Mouse (Mus musculus) kidney, adult 2 months (tissue): ENCODE measurements at regions not wholly inside any gene's neighbourhood (a gene's known extent, or its start where the extent isn't known, plus 50 kb on each side); places are given as distances from the start of the nearest gene placed in this dataset.

Experiments used
- CTCF ChIP-seq: fragments of 200-500 bp; conservative IDR thresholded peaks from 2 replicates; pipeline ENCODE4 v1.5.1; 2011; ENCODE audit warnings: low read depth, mild to moderate bottlenecking, control low read depth, low read length, moderate library complexity, mixed read lengths; ENCODE audit not compliant: insufficient read depth, insufficient read length
- POLR2A ChIP-seq: fragments of 200-500 bp; IDR thresholded peaks from one replicate; pipeline ENCODE4 v1.6.1; 2011; ENCODE audit warnings: low read depth, low read length, control low read depth

GRCm38 (mm10) chr15:52928408-52928807 lies 956.3 kb upstream of the Gm7489 start:
- TF ChIP-seq CTCF = no peak
- TF ChIP-seq POLR2A = no peak
